Mouse (Mus musculus) effector memory CD4-positive, alpha-beta T cell, adult 7 months (primary cell): ENCODE results near the gene Otub1. TPM values are rescaled to one million over a fixed set of nuclear protein-coding genes. Genes with fewer than 3 reads are reported as not detected.

Source experiments
- polyA plus RNA-seq: library from polyadenylated mRNA; unstranded; fragments of 100-300 nt; shearing (Covaris generic); gene quantifications from one replicate; pipeline ENCODE4 v1.2.1, GENCODE M21; 2017

Otub1 gene
- 58.0 TPM for polyA plus RNA-seq

GRCm38 (mm10) chr19:7205753-7206736 lies at the start of gene Otub1:
TSS of gene Otub1 (minus strand) at chr19:7206316.

GRCm38 (mm10) chr19:7240782-7241690 lies 34.9 kb upstream of the Otub1 start, which contains the start of gene Naa40:
TSS of gene Naa40 (minus strand) at chr19:7241183.

GRCm38 (mm10) chr19:7217162-7217925 lies 11.2 kb upstream of the Otub1 start, which contains the start of gene Cox8a:
TSS of gene Cox8a (minus strand) at chr19:7217616.

Other genes with a start within 250 kb of the Otub1 start
- gene Ppp1r14b, start 231.3 kb downstream of the Otub1 start, polyA plus RNA-seq = 89.2 TPM
- 10.4 TPM for gene Plcb3, start 229.8 kb downstream of the Otub1 start, polyA plus RNA-seq
- gene Fkbp2, start 225.8 kb downstream of the Otub1 start, polyA plus RNA-seq = 18.3 TPM
- 7.6 TPM for gene Vegfb, start 218.7 kb downstream of the Otub1 start, polyA plus RNA-seq
- gene Dnajc4, start 213.7 kb downstream of the Otub1 start, polyA plus RNA-seq = 46.4 TPM
- 13.0 TPM for gene Nudt22, start 210.2 kb downstream of the Otub1 start, polyA plus RNA-seq
- 6.6 TPM for gene Trpt1, start 210.2 kb downstream of the Otub1 start, polyA plus RNA-seq
- gene Fermt3, start 186.8 kb downstream of the Otub1 start, polyA plus RNA-seq = 194 TPM
- gene Stip1, start 166.3 kb downstream of the Otub1 start, polyA plus RNA-seq = 217 TPM
- 16.7 TPM for gene Macrod1, start 149.5 kb downstream of the Otub1 start, polyA plus RNA-seq
- 0.11 TPM for gene Flrt1, start 100.6 kb downstream of the Otub1 start, polyA plus RNA-seq
- 505 TPM for gene Cox8a, start 11.3 kb upstream of the Otub1 start, polyA plus RNA-seq
- 32.9 TPM for gene Naa40, start 34.9 kb upstream of the Otub1 start, polyA plus RNA-seq
- 2.9 TPM for gene Rcor2, start 61.0 kb upstream of the Otub1 start, polyA plus RNA-seq
- gene Mark2, start 135.5 kb upstream of the Otub1 start, polyA plus RNA-seq = 160 TPM
- gene Spindoc, start 176.7 kb upstream of the Otub1 start, polyA plus RNA-seq = 21.0 TPM
- not detected for gene 2700081O15Rik, start 211.3 kb upstream of the Otub1 start, polyA plus RNA-seq